Mouse (Mus musculus): ENCODE results near the gene Lrg1. TPM values are rescaled to one million over a fixed set of nuclear protein-coding genes. Genes with fewer than 3 reads are reported as not detected.

Gene Lrg1
- total RNA-seq, 2 experiments from 2014 or later = 17.6 to 23.9 TPM

DNA sequence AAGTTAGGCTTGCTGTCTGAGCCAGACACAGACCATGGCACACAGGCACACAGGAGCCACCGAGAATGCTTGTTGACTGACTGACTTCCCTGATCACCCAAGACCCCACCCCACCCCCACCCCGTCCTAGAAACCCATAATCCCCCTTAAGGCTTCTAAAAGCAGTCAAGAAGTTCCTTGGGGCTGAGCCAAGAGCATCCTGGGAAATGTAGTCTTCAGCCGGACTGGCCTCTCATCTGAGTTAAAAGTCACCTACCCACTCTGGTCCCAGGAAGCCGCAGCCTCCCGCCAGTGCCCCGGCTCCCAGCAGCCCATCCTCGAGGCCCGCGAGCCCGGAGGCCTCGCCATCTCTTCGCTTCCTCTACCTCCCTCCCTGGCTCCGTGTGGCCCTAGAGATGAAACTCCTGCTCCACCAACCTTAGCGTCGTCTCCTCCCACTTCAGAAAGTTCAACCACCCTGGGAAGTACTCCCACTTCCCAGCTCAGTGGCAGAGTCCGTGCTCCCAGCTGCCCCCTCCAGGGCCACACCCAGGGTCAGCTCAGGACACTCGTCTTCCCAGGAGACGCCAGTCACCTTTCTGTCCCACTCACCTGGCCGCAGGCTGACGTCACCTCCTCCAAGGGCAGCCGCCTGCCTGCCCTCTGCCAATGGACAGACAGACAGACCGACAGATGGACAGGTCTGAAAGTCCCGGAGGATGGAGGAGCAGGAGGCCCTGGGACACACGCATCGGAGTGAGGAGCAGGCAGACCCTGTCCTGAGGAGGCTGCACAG, 16.2 kb upstream of the Lrg1 start:
- ATAC-seq (ENCODE audit: poor library complexity, severe bottlenecking) = no peak

DNA sequence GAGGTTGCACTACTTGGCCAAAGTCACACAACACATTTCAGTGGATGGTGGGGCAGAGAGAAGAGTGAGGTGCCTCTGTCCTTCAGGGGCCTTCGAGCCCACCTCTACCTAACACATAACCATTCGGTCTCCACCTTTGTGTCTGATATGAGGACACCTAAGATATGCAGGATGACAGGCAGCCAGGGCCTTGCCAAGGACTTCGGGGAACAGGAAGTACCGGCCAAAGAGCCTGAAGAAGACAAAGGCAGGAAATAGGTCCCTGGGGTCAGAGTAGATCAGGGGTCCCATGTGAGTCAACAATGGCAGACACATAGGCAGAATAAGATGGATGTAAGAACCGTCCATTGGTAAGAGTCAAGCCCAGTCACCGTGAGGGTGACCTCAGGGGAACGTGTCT, 14.8 kb upstream of the Lrg1 start:
- no peak for ATAC-seq (ENCODE audit: poor library complexity, severe bottlenecking)

- ATAC-seq (ENCODE audit: poor library complexity, severe bottlenecking) = peak; percentile 77
These were observed 12.7 kb upstream of the Lrg1 start for GRCm38 (mm10) chr17:56134463-56134971.

DNA sequence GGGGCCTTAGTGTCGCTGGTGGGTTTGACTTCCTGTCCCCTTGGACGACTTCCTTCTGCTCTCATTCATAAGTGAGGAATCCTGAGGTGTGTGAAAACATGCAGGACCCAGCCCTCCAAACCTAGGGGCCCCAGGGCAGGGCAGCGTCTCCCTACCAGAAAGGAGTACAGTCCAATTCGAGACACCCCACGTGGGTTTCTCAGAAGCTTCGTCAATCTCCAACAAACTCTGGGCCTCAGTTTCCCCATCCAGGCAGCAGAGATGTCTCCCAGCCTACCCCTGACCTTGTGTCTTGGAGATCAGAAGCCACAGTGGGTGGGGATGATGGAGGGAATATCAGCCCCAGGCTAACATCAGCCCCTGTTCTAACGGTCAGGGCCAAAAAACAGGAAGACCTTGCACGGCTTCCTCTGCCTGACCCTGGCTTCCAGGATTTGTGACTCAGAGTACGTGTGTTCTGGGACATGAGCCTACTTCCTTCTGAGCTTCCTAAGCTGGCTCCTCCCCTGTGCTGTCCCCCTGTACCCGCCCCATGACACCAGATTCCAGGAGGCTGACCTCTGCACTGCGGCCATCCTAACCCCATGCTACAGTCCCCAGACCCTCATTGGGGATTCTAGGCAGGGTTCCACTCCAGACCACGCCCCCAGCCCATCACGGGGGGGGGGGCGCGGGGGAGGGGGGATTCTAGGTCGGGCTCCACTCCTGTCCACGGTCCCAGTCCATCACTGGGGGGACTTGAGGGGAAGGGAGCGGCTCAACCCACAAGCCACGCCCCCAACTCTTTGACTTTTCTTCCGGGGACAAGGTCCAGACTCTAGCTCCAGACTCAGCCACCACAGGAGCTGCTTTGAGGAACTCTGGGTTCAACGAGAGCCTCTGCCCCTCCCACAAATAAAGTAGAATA, 11.9 kb upstream of the Lrg1 start:
- ATAC-seq (ENCODE audit: poor library complexity, severe bottlenecking) = peak; percentile 69

DNA sequence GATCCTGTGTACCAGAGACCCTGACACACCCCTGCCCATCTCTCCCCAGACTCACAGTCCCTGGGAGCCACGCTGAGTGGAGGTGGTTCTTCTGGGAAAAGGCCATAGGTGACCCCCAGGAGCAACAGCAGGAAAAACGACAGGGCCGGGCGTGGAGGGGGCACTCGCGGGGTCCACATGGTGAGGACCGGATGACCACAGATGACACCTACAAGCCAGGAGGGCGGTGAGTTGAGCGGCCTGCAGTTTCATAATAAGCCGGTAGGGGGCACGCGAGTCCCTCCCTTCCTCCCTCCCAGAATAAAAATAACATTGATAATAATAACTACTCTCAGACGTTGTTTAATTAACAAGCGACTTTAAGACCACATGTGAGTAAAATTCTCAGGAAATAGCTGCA, 10.9 kb upstream of the Lrg1 start:
- ATAC-seq (ENCODE audit: poor library complexity, severe bottlenecking) = peak; percentile 39

- ATAC-seq (ENCODE audit: poor library complexity, severe bottlenecking) = no peak
These were observed 10.0 kb upstream of the Lrg1 start for GRCm38 (mm10) chr17:56131814-56132213.

GRCm38 (mm10) chr17:56131136-56131535, 9.3 kb upstream of the Lrg1 start:
- ATAC-seq (ENCODE audit: poor library complexity, severe bottlenecking) = no peak

- ATAC-seq (ENCODE audit: poor library complexity, severe bottlenecking) = peak; percentile 78
These were observed 6.4 kb upstream of the Lrg1 start for GRCm38 (mm10) chr17:56128246-56128645.

- ATAC-seq (ENCODE audit: poor library complexity, severe bottlenecking) = no peak
These were observed 4.4 kb upstream of the Lrg1 start for GRCm38 (mm10) chr17:56126175-56126574.

- ATAC-seq (ENCODE audit: poor library complexity, severe bottlenecking) = no peak
These were observed 3.5 kb upstream of the Lrg1 start for GRCm38 (mm10) chr17:56125276-56125630.

DNA sequence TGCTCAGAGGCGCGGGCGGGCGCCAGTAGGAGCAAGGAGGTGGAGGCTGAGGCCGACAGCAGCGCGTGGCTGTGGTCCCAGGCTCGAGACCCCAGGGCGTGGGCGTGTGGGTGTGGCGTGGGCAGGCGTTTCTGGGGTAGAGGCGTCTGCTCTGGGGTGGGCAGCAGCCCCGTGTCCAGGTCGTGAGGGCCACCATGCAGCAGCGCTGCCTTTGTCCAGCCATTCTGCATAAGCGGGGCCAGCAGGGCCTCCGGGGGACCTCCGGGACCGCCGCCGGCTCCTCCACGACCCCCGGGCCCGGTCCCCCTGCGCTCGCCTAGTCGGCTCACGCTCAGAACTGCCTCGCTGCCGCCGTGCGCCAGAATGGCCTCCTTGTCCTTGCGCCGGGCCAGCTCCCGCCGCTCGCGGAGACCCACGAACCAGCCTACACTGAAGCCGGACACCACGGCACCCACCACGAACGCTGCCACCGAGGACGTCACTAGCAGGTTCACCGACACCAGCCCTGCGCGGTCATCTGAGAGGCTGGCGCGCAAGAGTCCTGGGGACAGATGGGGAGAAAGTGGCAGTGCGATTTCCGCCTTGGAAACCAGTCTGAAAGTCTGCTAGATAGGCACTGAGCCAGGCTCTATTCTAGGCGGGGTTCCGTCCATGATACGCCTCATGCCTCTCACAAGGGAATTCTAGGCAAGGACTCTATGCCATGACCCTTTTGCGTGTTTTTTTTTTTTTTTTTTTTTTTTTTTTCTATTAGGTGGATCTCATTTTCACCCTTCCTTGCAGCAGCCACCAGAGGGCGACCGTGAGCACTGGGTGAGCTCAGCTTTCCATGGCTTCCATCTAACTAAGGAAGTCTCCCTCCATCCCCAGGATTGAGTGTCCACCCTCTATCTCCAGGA, 2.8 kb upstream of the Lrg1 start:
- peak; percentile 39; the same call in 1 of the 2 replicates for ATAC-seq (ENCODE audit: poor library complexity, severe bottlenecking)

DNA sequence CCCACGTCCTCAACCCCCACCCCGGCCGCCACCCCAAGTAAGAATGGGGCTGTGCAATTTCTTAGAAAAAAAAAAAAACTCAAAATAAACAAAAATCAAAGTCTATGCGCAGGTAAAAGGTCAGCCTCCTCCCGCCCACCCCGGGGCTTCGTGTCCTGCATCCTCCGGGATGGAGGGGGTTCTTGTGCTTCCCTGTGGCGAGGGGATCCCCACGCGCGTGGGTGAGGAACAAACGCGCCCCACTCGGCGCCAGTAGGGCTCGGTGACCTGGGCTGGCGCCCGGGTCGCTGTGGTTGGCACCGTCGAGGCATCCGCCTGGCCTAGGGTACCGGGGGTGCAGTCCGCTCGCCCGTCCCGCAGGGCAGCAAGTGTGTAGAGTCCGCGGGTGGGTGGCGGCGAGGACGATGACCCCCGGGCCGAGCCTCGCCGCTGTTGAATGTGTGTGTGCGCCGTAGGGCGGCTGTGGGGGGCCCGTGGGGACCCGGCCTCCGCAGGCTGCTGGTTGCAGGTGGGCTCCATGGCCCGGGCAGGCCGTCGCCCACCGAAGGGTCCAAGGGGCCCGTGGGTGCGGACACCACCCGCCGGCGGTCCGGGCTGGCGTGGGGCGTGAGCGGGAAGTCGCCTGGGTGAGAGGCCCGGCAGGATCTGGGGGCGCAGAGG, 2.0 kb upstream of the Lrg1 start:
- no peak for ATAC-seq (ENCODE audit: poor library complexity, severe bottlenecking)

DNA sequence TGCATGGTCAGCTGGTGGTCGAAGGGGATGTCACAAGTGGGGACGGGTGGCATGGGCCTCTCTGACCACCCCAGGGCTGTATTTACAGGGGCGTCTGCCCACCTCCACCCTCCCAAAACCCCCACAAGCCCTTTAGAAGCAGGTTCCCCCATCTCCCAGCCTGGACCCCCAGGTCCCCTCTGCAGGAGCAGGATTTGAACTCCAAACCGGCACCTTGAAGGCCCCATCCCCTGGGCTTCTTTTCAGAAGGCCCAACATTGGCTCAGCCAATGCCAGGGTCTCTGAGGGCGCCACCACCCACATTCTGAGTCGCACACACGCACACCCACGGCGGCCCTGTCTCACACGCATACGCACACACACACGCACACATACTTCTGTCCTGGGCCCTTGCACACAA, 1.4 kb upstream of the Lrg1 start:
- ATAC-seq (ENCODE audit: poor library complexity, severe bottlenecking) = no peak

- ATAC-seq (ENCODE audit: poor library complexity, severe bottlenecking) = no peak
These were observed 1.6 kb downstream of the Lrg1 start for GRCm38 (mm10) chr17:56119981-56120880.

DNA sequence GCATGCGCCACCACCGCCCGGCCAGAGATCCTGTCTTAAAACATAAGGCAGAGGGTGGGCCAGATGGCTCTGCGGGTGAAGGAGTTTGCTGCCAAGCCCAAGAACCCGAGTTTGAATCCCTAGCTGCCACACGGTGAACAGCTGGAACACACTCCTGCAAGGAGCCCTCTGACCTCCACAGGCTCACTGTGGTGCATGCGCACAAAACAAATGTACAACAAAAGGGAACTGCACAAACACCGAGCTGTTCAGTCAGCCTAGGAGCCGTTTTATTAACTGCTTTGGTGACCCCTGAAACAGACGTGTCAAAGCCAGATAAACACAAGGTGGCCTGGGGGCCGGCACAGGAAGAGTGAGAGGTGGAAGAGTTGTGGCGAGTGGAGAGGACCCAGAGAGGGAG, 2.4 kb downstream of the Lrg1 start:
- no peak for ATAC-seq (ENCODE audit: poor library complexity, severe bottlenecking)

DNA sequence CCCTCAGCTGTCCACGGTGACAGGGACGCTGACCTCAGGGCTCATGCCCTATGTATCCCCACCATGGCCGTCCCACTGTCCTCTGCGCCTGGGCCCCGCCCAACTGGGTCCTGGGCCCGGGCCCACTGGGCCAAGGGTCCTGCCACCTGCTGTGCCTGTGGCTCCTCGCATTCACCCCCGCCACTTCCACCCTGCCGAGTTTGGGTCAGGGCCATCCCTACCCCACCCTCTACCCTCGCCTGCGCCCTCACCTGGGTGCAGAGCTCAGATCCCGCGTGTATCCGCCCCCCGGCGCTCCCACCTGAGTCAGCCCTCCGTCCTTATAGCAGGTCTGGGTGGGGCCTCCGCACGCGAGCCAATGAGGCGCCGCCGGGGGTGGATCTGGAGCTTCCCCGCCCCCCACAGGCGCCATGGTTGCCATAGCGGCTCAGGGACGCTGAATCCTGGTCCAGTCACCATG, 4.5 kb downstream of the Lrg1 start, which contains the start of gene Plin5:
Plin5 (minus strand) TSS at position 346 of the 460 bp plus-strand sequence.
- ATAC-seq (ENCODE audit: poor library complexity, severe bottlenecking) = peak; percentile 45

- ATAC-seq (ENCODE audit: poor library complexity, severe bottlenecking) = no peak
These were observed 5.6 kb downstream of the Lrg1 start for GRCm38 (mm10) chr17:56116193-56116592.

DNA sequence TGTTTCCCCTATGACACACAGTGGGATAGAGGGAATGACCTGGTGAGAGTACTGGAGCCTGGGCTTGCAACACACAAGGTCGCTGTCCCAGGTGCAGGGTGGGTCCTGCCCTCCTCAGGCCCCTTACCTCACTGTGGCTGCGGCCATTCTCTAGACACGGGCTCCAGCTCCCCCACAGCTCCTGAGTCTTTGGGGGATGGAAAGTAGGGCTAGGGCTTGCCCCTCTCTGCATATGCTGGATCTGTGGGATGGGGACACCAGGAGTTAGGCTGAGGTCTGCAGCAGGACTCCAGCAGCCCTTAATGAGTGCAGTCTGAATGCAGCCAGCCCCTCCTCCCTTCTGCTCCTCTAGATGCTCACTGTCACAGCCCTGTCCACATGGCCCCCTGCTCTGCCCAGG, 9.1 kb downstream of the Lrg1 start:
- no peak for ATAC-seq (ENCODE audit: poor library complexity, severe bottlenecking)

DNA sequence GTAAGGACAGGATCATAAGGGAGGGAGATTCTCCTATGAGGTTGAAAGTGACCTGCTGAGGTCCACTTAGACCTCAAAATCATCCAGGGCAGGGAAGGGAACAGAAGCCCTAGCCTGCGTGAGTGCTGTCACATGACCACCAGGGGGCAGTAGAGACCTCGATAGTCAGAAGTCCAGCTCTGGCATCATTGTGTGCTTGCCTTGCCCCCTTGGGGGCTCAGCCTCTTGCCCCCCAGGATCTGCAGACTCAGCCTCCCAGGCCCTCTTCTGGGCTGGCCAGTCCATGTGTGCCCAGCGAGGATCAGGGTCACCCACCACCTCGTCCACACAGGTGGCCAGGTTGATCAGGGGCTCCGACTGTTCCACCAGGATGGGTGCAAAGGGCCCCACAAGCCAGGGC, 9.9 kb downstream of the Lrg1 start:
- peak; percentile 70 for ATAC-seq (ENCODE audit: poor library complexity, severe bottlenecking)

Data from megakaryocyte, adult 5-6 weeks (primary cell).